ENCODE assay signal across 8 mouse cellular contexts in genomic region chr14:26675371-26675770, GRCm38 (mm10). TPM values are rescaled to one million over a fixed set of nuclear protein-coding genes. Genes with fewer than 3 reads are reported as not detected.
DNase-seq lines count a peak whose midpoint lies in the region; ATAC-seq lines count a peak whose summit lies in the region.

No protein-coding gene starts in this region.

- ATAC-seq in hindbrain, embryonic 11.5 days (ENCODE audit: low FRiP score): no peak
- ATAC-seq in hindbrain, embryonic 12.5 days (ENCODE audit: low FRiP score): no peak
- peak; percentile 93 for ATAC-seq in erythroblast, adult 5-6 weeks (replicated peaks; ENCODE audit: low FRiP score, poor library complexity, severe bottlenecking)
- ATAC-seq in kidney, embryonic 14.5 days (ENCODE audit: low FRiP score, low TSS enrichment): no peak; the same call in 1 of the 2 replicates
- peak; percentile 78 for ATAC-seq in megakaryocyte, adult 5-6 weeks (ENCODE audit: poor library complexity, severe bottlenecking)
- no peak for ATAC-seq in hindbrain, embryonic 16.5 days

- H3K27ac ChIP-seq in hindbrain, embryonic 11.5 days (ENCODE audit: low read depth, low read length): no peak overlapping the region
- no peak overlapping the region for H3K27ac ChIP-seq in hindbrain, embryonic 12.5 days
- H3K27ac ChIP-seq in kidney, embryonic 14.5 days (ENCODE audit: low read depth, low read length): no peak overlapping the region
- H3K27ac ChIP-seq in hindbrain, embryonic 16.5 days (ENCODE audit: low read depth, low read length): no peak overlapping the region

- H3K4me3 ChIP-seq in hindbrain, embryonic 11.5 days (ENCODE audit: low read depth, low read length): no peak overlapping the region
- H3K4me3 ChIP-seq in hindbrain, embryonic 12.5 days: no peak overlapping the region
- H3K4me3 ChIP-seq in kidney, embryonic 14.5 days (ENCODE audit: low read length): no peak overlapping the region
- no peak overlapping the region for H3K4me3 ChIP-seq in hindbrain, embryonic 16.5 days (ENCODE audit: low read length)

- no peak overlapping the region for H3K4me2 ChIP-seq in hindbrain, embryonic 11.5 days (replicated peaks; ENCODE audit: low read depth, low read length)
- no peak overlapping the region for H3K4me2 ChIP-seq in hindbrain, embryonic 12.5 days (replicated peaks)
- 0 out of 2 replicates have a peak overlapping the region, but pooled peaks have one; percentile 0 for H3K4me2 ChIP-seq in kidney, embryonic 14.5 days (replicated peaks; ENCODE audit: low read depth, low read length)
- no peak overlapping the region for H3K4me2 ChIP-seq in hindbrain, embryonic 16.5 days (ENCODE audit: low read length)

- H3K9me3 ChIP-seq in hindbrain, embryonic 11.5 days (ENCODE audit: control insufficient read depth, low read length): no peaks in the 10 kb centered on the region
- no peaks in the 10 kb centered on the region for H3K9me3 ChIP-seq in hindbrain, embryonic 12.5 days (replicated peaks)
- no peaks in the 10 kb centered on the region for H3K9me3 ChIP-seq in kidney, embryonic 14.5 days (ENCODE audit: control insufficient read depth, low read length)
- no peaks in the 10 kb centered on the region for H3K9me3 ChIP-seq in hindbrain, embryonic 16.5 days (ENCODE audit: control insufficient read depth, low read length)

- peak; percentile 34 for DNase-seq in hindbrain, embryonic 11.5 days (ENCODE audit: low spot score)
- peak; percentile 88 for DNase-seq in ZHBTc4 (ENCODE audit: low read depth, low spot score)
- no peak for DNase-seq in c-Kit-positive CD71-positive TER-119-positive erythroid progenitor cells, embryonic 14.5 days (ENCODE audit: low spot score)

- no peak overlapping the region for H3K9ac ChIP-seq in hindbrain, embryonic 11.5 days (ENCODE audit: low read depth, low read length)
- no peak overlapping the region for H3K9ac ChIP-seq in hindbrain, embryonic 12.5 days
- no peak overlapping the region for H3K9ac ChIP-seq in kidney, embryonic 14.5 days (ENCODE audit: low read depth, low read length)
- no peak overlapping the region for H3K9ac ChIP-seq in hindbrain, embryonic 16.5 days (ENCODE audit: low read depth, low read length)

- no peaks in the 10 kb centered on the region for H3K27me3 ChIP-seq in hindbrain, embryonic 11.5 days (ENCODE audit: control insufficient read depth, insufficient read depth, low read length)
- H3K27me3 ChIP-seq in hindbrain, embryonic 12.5 days: no peaks in the 10 kb centered on the region; the same call in 1 of the 2 replicates
- H3K27me3 ChIP-seq in kidney, embryonic 14.5 days (ENCODE audit: control insufficient read depth, insufficient read depth, low read length): no peaks in the 10 kb centered on the region; the same call in 1 of the 2 replicates
- no peaks in the 10 kb centered on the region for H3K27me3 ChIP-seq in hindbrain, embryonic 16.5 days (replicated peaks; ENCODE audit: control insufficient read depth, insufficient read depth, low read length)

- WGBS in hindbrain, embryonic 11.5 days: 19% methylated on average over 12 of the region's 12 CpGs
- WGBS in hindbrain, embryonic 12.5 days: 21% methylated on average over 12 of the region's 12 CpGs
- WGBS in kidney, embryonic 14.5 days: 25% methylated on average over 12 of the region's 12 CpGs
- WGBS in hindbrain, embryonic 16.5 days: 23% methylated on average over 12 of the region's 12 CpGs

- H3K4me1 ChIP-seq in hindbrain, embryonic 11.5 days (replicated peaks; ENCODE audit: control insufficient read depth, insufficient read depth, low read length): no peaks in the 10 kb centered on the region
- peaks cover 4% of the 10 kb centered on the region for H3K4me1 ChIP-seq in hindbrain, embryonic 12.5 days
- H3K4me1 ChIP-seq in kidney, embryonic 14.5 days (ENCODE audit: control insufficient read depth, insufficient read depth, low read length): no peaks in the 10 kb centered on the region
- H3K4me1 ChIP-seq in hindbrain, embryonic 16.5 days (ENCODE audit: control insufficient read depth, insufficient read depth, low read depth, low read length): peaks cover 3% of the 10 kb centered on the region

- no peaks in the 10 kb centered on the region; the same call in 1 of the 2 replicates for H3K36me3 ChIP-seq in hindbrain, embryonic 11.5 days (ENCODE audit: control insufficient read depth, insufficient read depth, low read length)
- no peaks in the 10 kb centered on the region for H3K36me3 ChIP-seq in hindbrain, embryonic 12.5 days
- H3K36me3 ChIP-seq in kidney, embryonic 14.5 days (ENCODE audit: control insufficient read depth, insufficient read depth, low read length): no peaks in the 10 kb centered on the region
- no peaks in the 10 kb centered on the region for H3K36me3 ChIP-seq in hindbrain, embryonic 16.5 days (ENCODE audit: control insufficient read depth, insufficient read depth, low read length)

RNA-seq across cellular contexts. Expression of gene Pde12, which starts 5.7 kb away (rescaled TPM):
- 13.3 and 14.4 TPM in 2 replicates for polyA plus RNA-seq in hindbrain, embryonic 11.5 days (2014; fragmentation: Nextera tagmentation; extraction: Ambion mirVana)
- 12.3 and 12.4 TPM in 2 replicates for polyA plus RNA-seq in hindbrain, embryonic 12.5 days (2016; fragmentation: Nextera tagmentation; extraction: Ambion mirVana)
- 2.5 and 4.0 TPM in 2 replicates for total RNA-seq in erythroblast, adult 5-6 weeks (2015; ENCODE audit: low replicate concordance)
- 3.1 and 3.7 TPM in 2 replicates for total RNA-seq in erythroblast, adult 5-6 weeks (2017; ENCODE audit: low replicate concordance)
- 11.3 and 12.5 TPM in 2 replicates for polyA plus RNA-seq in kidney, embryonic 14.5 days (2014; fragmentation: Nextera tagmentation; extraction: Ambion mirVana)
- 8.7 TPM in 2 replicates for total RNA-seq in megakaryocyte, adult 5-6 weeks (2015)
- 7.6 TPM in 2 replicates for total RNA-seq in megakaryocyte, adult 5-6 weeks (2017)
- polyA plus RNA-seq in hindbrain, embryonic 16.5 days (2015; fragmentation: Nextera tagmentation; extraction: Ambion mirVana): 9.9 and 11.1 TPM in 2 replicates

RNA-seq across cellular contexts. Expression of gene Dnah12, which starts 17.7 kb away (rescaled TPM):
- 0.10 TPM in 1 of 2 replicates, not detected in the other for polyA plus RNA-seq in hindbrain, embryonic 11.5 days (2014; fragmentation: Nextera tagmentation; extraction: Ambion mirVana)
- 0.08 and 0.26 TPM in 2 replicates for polyA plus RNA-seq in hindbrain, embryonic 12.5 days (2016; fragmentation: Nextera tagmentation; extraction: Ambion mirVana)
- total RNA-seq in erythroblast, adult 5-6 weeks (2015; ENCODE audit: low replicate concordance): 0.21 and 0.38 TPM in 2 replicates
- 0.14 and 1.0 TPM in 2 replicates for total RNA-seq in erythroblast, adult 5-6 weeks (2017; ENCODE audit: low replicate concordance)
- polyA plus RNA-seq in kidney, embryonic 14.5 days (2014; fragmentation: Nextera tagmentation; extraction: Ambion mirVana): 0.01 and 0.06 TPM in 2 replicates
- 0.13 and 0.18 TPM in 2 replicates for total RNA-seq in megakaryocyte, adult 5-6 weeks (2015)
- total RNA-seq in megakaryocyte, adult 5-6 weeks (2017): 0.07 and 0.28 TPM in 2 replicates
- polyA plus RNA-seq in hindbrain, embryonic 16.5 days (2015; fragmentation: Nextera tagmentation; extraction: Ambion mirVana): 0.06 and 0.10 TPM in 2 replicates

RNA-seq across cellular contexts. Expression of gene Arf4, which starts 37.5 kb away (rescaled TPM):
- 639 and 672 TPM in 2 replicates for polyA plus RNA-seq in hindbrain, embryonic 11.5 days (2014; fragmentation: Nextera tagmentation; extraction: Ambion mirVana)
- polyA plus RNA-seq in hindbrain, embryonic 12.5 days (2016; fragmentation: Nextera tagmentation; extraction: Ambion mirVana): 556 and 628 TPM in 2 replicates
- total RNA-seq in erythroblast, adult 5-6 weeks (2015; ENCODE audit: low replicate concordance): 66.7 and 100 TPM in 2 replicates
- 10.5 and 37.7 TPM in 2 replicates for total RNA-seq in erythroblast, adult 5-6 weeks (2017; ENCODE audit: low replicate concordance)
- 549 and 626 TPM in 2 replicates for polyA plus RNA-seq in kidney, embryonic 14.5 days (2014; fragmentation: Nextera tagmentation; extraction: Ambion mirVana)
- 304 and 335 TPM in 2 replicates for total RNA-seq in megakaryocyte, adult 5-6 weeks (2015)
- total RNA-seq in megakaryocyte, adult 5-6 weeks (2017): 83.1 and 91.3 TPM in 2 replicates
- 507 and 523 TPM in 2 replicates for polyA plus RNA-seq in hindbrain, embryonic 16.5 days (2015; fragmentation: Nextera tagmentation; extraction: Ambion mirVana)

Comparison
In these comparisons a context has a peak if more than half of its experiments do, and no peak if none do; other contexts are left out.
1. ATAC-seq: peak in erythroblast, adult 5-6 weeks (single experiment) and megakaryocyte, adult 5-6 weeks (single experiment); none in hindbrain, embryonic 11.5 days (single experiment), hindbrain, embryonic 12.5 days (single experiment), kidney, embryonic 14.5 days (single experiment) and hindbrain, embryonic 16.5 days (single experiment).